Mouse (Mus musculus) forebrain, postnatal 0 days (tissue): ENCODE results near the gene Gm10842. TPM values are rescaled to one million over a fixed set of nuclear protein-coding genes. Genes with fewer than 3 reads are reported as not detected.

Source experiments
- ATAC-seq: fragments of 200-750 bp; cut with Nextera tagmentation; 2 replicates; pipeline ENCODE4 v1.8.0; 2017; ENCODE audit warnings: mild to moderate bottlenecking, moderate library complexity
- DNase-seq: peaks from one replicate; pipeline ENCODE4 v3.0.0-alpha.2; 2015
- H3K27ac ChIP-seq: fragments of 300-500 bp; sonication (generic); 2 replicates; pipeline ENCODE4 v1.5.1; 2014; ENCODE audit warnings: low read depth, mild to moderate bottlenecking, antibody characterized with exemption, low read length, moderate library complexity, mixed read lengths
- H3K27me3 ChIP-seq: fragments of 300-500 bp; sonication (generic); 2 replicates; pipeline ENCODE4 v1.6.1; 2014; ENCODE audit warnings: mild to moderate bottlenecking, low read length, mixed read lengths; ENCODE audit not compliant: insufficient read depth
- H3K36me3 ChIP-seq: fragments of 300-500 bp; sonication (generic); 2 replicates; pipeline ENCODE4 v1.6.1; 2014; ENCODE audit warnings: mild to moderate bottlenecking, moderate library complexity; ENCODE audit not compliant: insufficient read depth
- H3K4me1 ChIP-seq: fragments of 300-500 bp; sonication (generic); 2 replicates; pipeline ENCODE4 v1.6.1; 2014; ENCODE audit warnings: antibody characterized with exemption; ENCODE audit not compliant: insufficient read depth
- H3K4me2 ChIP-seq: fragments of 300-500 bp; sonication (generic); 2 replicates; pipeline ENCODE4 v1.6.1; 2014; ENCODE audit warnings: low read depth, mild to moderate bottlenecking, moderate library complexity
- H3K4me3 ChIP-seq: fragments of 300-500 bp; sonication (generic); 2 replicates; pipeline ENCODE4 v1.5.1; 2014; ENCODE audit warnings: low read depth, low read length, mixed read lengths
- H3K9ac ChIP-seq: fragments of 300-500 bp; sonication (generic); 2 replicates; pipeline ENCODE4 v1.6.1; 2014; ENCODE audit warnings: mild to moderate bottlenecking
- H3K9me3 ChIP-seq: fragments of 300-500 bp; sonication (generic); 2 replicates; pipeline ENCODE4 v1.6.1; 2016; ENCODE audit warnings: low read length
- CTCF ChIP-seq: sonication (generic); IDR thresholded peaks from 2 replicates; pipeline ENCODE4 v1.5.1; 2016; ENCODE audit warnings: antibody characterized with exemption, control low read depth, low read depth
- WGBS: fragments of 180-500 bp; shearing (Covaris S2); extraction: QIAGEN DNeasy Blood & Tissue Kit; methylation state at CpG from one replicate; pipeline ENCODE4 v1.1.7; 2014; 5-methylcytosine and 5-hydroxymethylcytosine counted together
- polyA plus RNA-seq: library from polyadenylated mRNA; unstranded; fragments of >200 nt; fragmentation: Nextera tagmentation; extraction: Ambion mirVana; gene quantifications from 2 replicates; pipeline ENCODE4 v1.2.1, GENCODE M21; 2015
- total RNA-seq: library from RNA; depleted of rRNA; stranded (reverse); fragments of >200 nt; gene quantifications from 2 replicates; pipeline ENCODE4 v1.2.3, GENCODE M21; 2014; rRNA removed

Gm10842 gene
- total and polyA plus RNA-seq, 2 experiments from 2014 or later = not detected

- TF ChIP-seq CTCF = no peak
- H3K36me3 ChIP-seq = peaks cover 7% of the 10 kb centered on the region; the same call in 1 of the 2 replicates
- H3K27me3 ChIP-seq = no peaks in the 10 kb centered on the region
- H3K27ac ChIP-seq = peak overlapping the region; percentile 93
- ATAC-seq = peak; percentile 53
- H3K4me3 ChIP-seq = peak overlapping the region; percentile 96
- H3K4me2 ChIP-seq = peak overlapping the region; percentile 94
- 3% methylated on average over 71 of the region's 89 CpGs for WGBS
- H3K4me1 ChIP-seq = peaks cover 17% of the 10 kb centered on the region; the same call in 1 of the 2 replicates
- DNase-seq = peak; percentile 37
- peak overlapping the region; percentile 96 for H3K9ac ChIP-seq
- no peaks in the 10 kb centered on the region for H3K9me3 ChIP-seq
Observed at GRCm38 (mm10) chr11:105181689-105182460, 35.2 kb downstream of the Gm10842 start.

GRCm38 (mm10) chr11:105182461-105182855, 35.8 kb downstream of the Gm10842 start:
- Histone ChIP-seq H3K9me3 (no peaks in the 10 kb centered on the region), H3K27me3 (no peaks in the 10 kb centered on the region), H3K9ac (peak overlapping the region; percentile 96), H3K4me3 (peak overlapping the region; percentile 96), H3K4me2 (peak overlapping the region; percentile 94), H3K4me1 (peaks cover 17% of the 10 kb centered on the region; the same call in 1 of the 2 replicates), H3K36me3 (peaks cover 7% of the 10 kb centered on the region; the same call in 1 of the 2 replicates), H3K27ac (peak overlapping the region; percentile 93)
- ATAC-seq (no peak), DNase-seq (no peak)
- TF ChIP-seq CTCF = no peak
- WGBS = 4% methylated on average over 4 of the region's 4 CpGs

GRCm38 (mm10) chr11:105184678-105185077, 38.0 kb downstream of the Gm10842 start:
- H3K4me1 ChIP-seq = peaks cover 16% of the 10 kb centered on the region; the same call in 1 of the 2 replicates
- no peak for ATAC-seq
- DNase-seq = no peak
- no peaks in the 10 kb centered on the region for H3K27me3 ChIP-seq
- H3K27ac ChIP-seq = no peak overlapping the region
- H3K36me3 ChIP-seq = peaks cover 7% of the 10 kb centered on the region; the same call in 1 of the 2 replicates
- H3K9ac ChIP-seq = no peak overlapping the region
- H3K4me3 ChIP-seq = no peak overlapping the region
- TF ChIP-seq CTCF = 0 out of 2 replicates have a peak, but pooled peaks have one; percentile 4
- no peaks in the 10 kb centered on the region for H3K9me3 ChIP-seq
- H3K4me2 ChIP-seq = no peak overlapping the region
- whole genome bisulfite sequencing = 88% methylated on average over 3 of the region's 3 CpGs

GRCm38 (mm10) chr11:105192186-105192585, 45.5 kb downstream of the Gm10842 start:
- H3K4me1 ChIP-seq = no peaks in the 10 kb centered on the region
- H3K4me3 ChIP-seq = no peak overlapping the region
- no peak overlapping the region for H3K9ac ChIP-seq
- no peak for TF ChIP-seq CTCF
- H3K4me2 ChIP-seq = no peak overlapping the region
- ATAC-seq = no peak
- H3K36me3 ChIP-seq = no peaks in the 10 kb centered on the region
- no peaks in the 10 kb centered on the region for H3K27me3 ChIP-seq
- no peak for DNase-seq
- no peak overlapping the region for H3K27ac ChIP-seq
- H3K9me3 ChIP-seq = no peaks in the 10 kb centered on the region
- WGBS = 93% methylated on average over 3 of the region's 3 CpGs

Other genes with a start within 250 kb of the Gm10842 start
- gene Efcab3, start 83.3 kb upstream of the Gm10842 start, total RNA-seq = not detected in 2 replicates
- 0.24 TPM in 1 of 2 replicates, not detected in the other for gene Efcab3, start 83.3 kb upstream of the Gm10842 start, polyA plus RNA-seq
- 26.8 and 38.1 TPM in 2 replicates for gene Mettl2, start 20.5 kb upstream of the Gm10842 start, total RNA-seq
- gene Mettl2, start 20.5 kb upstream of the Gm10842 start, polyA plus RNA-seq = 25.2 and 31.6 TPM in 2 replicates
- gene Tlk2, start 31.9 kb downstream of the Gm10842 start, total RNA-seq = 71.1 and 94.0 TPM in 2 replicates
- gene Tlk2, start 31.9 kb downstream of the Gm10842 start, polyA plus RNA-seq = 12.4 and 13.9 TPM in 2 replicates
- 8.2 and 13.2 TPM in 2 replicates for gene Mrc2, start 145.8 kb downstream of the Gm10842 start, total RNA-seq
- gene Mrc2, start 145.8 kb downstream of the Gm10842 start, polyA plus RNA-seq = 2.3 and 2.4 TPM in 2 replicates